Mouse (Mus musculus): ENCODE data around the gene Pald1. TPM values are rescaled to one million over a fixed set of nuclear protein-coding genes. Genes with fewer than 3 reads are reported as not detected.
A peak's percentile ranks its signal among the peaks of the same experiment; 100 is the strongest.

Gene Pald1
- total and polyA plus RNA-seq, 2 experiments from 2014 or later: 17.9 to 66.8 TPM

- Histone ChIP-seq H3K9ac (replicated peaks; ENCODE audit: low read depth, low read length) (no peak overlapping the region), H3K4me2 (ENCODE audit: low read depth, low read length) (no peak overlapping the region), H3K27me3 (ENCODE audit: control insufficient read depth, insufficient read depth, low read length) (no peaks in the 10 kb centered on the region), H3K4me3 (ENCODE audit: low read depth, low read length) (no peak overlapping the region), H3K4me1 (ENCODE audit: control insufficient read depth, insufficient read depth) (peaks cover 66% of the 10 kb centered on the region), H3K27ac (ENCODE audit: low read depth) (0 out of 2 replicates have a peak overlapping the region, but pooled peaks have one; percentile 87), H3K9me3 (replicated peaks; ENCODE audit: control insufficient read depth, low read length) (no peaks in the 10 kb centered on the region), H3K36me3 (replicated peaks; ENCODE audit: control insufficient read depth, insufficient read depth, low read length) (no peaks in the 10 kb centered on the region; the same call in 1 of the 2 replicates)
- DNase-seq (ENCODE audit: low spot score) (no peak), ATAC-seq (ENCODE audit: insufficient read depth, low read depth) (no peak)
- 66% methylated on average over 5 of the region's 5 CpGs for WGBS
- TF ChIP-seq EP300 (IDR thresholded peaks at IDR 0.05; ENCODE audit: low read depth) (no peak), CTCF (IDR thresholded peaks at IDR 0.05; ENCODE audit: low read depth) (no peak)
Measured at GRCm38 (mm10) chr10:61378698-61379097, 4.6 kb downstream of the Pald1 start.

- Histone ChIP-seq H3K9me3 (replicated peaks; ENCODE audit: control insufficient read depth, low read length) (no peaks in the 10 kb centered on the region), H3K4me3 (ENCODE audit: low read depth, low read length) (no peak overlapping the region), H3K4me2 (ENCODE audit: low read depth, low read length) (no peak overlapping the region), H3K36me3 (replicated peaks; ENCODE audit: control insufficient read depth, insufficient read depth, low read length) (no peaks in the 10 kb centered on the region; the same call in 1 of the 2 replicates), H3K27me3 (ENCODE audit: control insufficient read depth, insufficient read depth, low read length) (no peaks in the 10 kb centered on the region), H3K9ac (replicated peaks; ENCODE audit: low read depth, low read length) (no peak overlapping the region), H3K4me1 (ENCODE audit: control insufficient read depth, insufficient read depth) (peaks cover 67% of the 10 kb centered on the region), H3K27ac (ENCODE audit: low read depth) (no peak overlapping the region)
- ATAC-seq (ENCODE audit: insufficient read depth, low read depth): no peak
- TF ChIP-seq CTCF (IDR thresholded peaks at IDR 0.05; ENCODE audit: low read depth) (no peak), EP300 (IDR thresholded peaks at IDR 0.05; ENCODE audit: low read depth) (no peak)
- no peak for DNase-seq (ENCODE audit: low spot score)
- WGBS: 79% methylated on average over 5 of the region's 5 CpGs
Measured at GRCm38 (mm10) chr10:61378050-61378449, 5.3 kb downstream of the Pald1 start.

GRCm38 (mm10) chr10:61374771-61375481 is 8.4 kb downstream of the Pald1 start:
- no peaks in the 10 kb centered on the region for H3K27me3 ChIP-seq (ENCODE audit: control insufficient read depth, insufficient read depth, low read length)
- DNase-seq (ENCODE audit: low spot score) (no peak), ATAC-seq (ENCODE audit: insufficient read depth, low read depth) (no peak)
- WGBS: 60% methylated on average over 6 of the region's 6 CpGs
- peak overlapping the region; percentile 56 for H3K27ac ChIP-seq (ENCODE audit: low read depth)
- H3K4me1 ChIP-seq (ENCODE audit: control insufficient read depth, insufficient read depth): peaks cover 65% of the 10 kb centered on the region
- no peaks in the 10 kb centered on the region; the same call in 1 of the 2 replicates for H3K36me3 ChIP-seq (replicated peaks; ENCODE audit: control insufficient read depth, insufficient read depth, low read length)
- no peak overlapping the region for H3K4me2 ChIP-seq (ENCODE audit: low read depth, low read length)
- no peak overlapping the region for H3K9ac ChIP-seq (replicated peaks; ENCODE audit: low read depth, low read length)
- H3K9me3 ChIP-seq (replicated peaks; ENCODE audit: control insufficient read depth, low read length): no peaks in the 10 kb centered on the region
- TF ChIP-seq CTCF (IDR thresholded peaks at IDR 0.05; ENCODE audit: low read depth) (no peak), EP300 (IDR thresholded peaks at IDR 0.05; ENCODE audit: low read depth) (no peak)
- H3K4me3 ChIP-seq (ENCODE audit: low read depth, low read length): no peak overlapping the region

- H3K9me3 ChIP-seq (replicated peaks; ENCODE audit: control insufficient read depth, low read length): no peaks in the 10 kb centered on the region
- no peak overlapping the region for H3K4me2 ChIP-seq (ENCODE audit: low read depth, low read length)
- no peaks in the 10 kb centered on the region for H3K27me3 ChIP-seq (ENCODE audit: control insufficient read depth, insufficient read depth, low read length)
- H3K36me3 ChIP-seq (replicated peaks; ENCODE audit: control insufficient read depth, insufficient read depth, low read length): no peaks in the 10 kb centered on the region; the same call in 1 of the 2 replicates
- no peak overlapping the region for H3K4me3 ChIP-seq (ENCODE audit: low read depth, low read length)
- ATAC-seq (ENCODE audit: insufficient read depth, low read depth) (no peak), DNase-seq (ENCODE audit: low spot score) (no peak)
- 27% methylated on average over 4 of the region's 4 CpGs for WGBS
- peaks cover 64% of the 10 kb centered on the region for H3K4me1 ChIP-seq (ENCODE audit: control insufficient read depth, insufficient read depth)
- peak overlapping the region; percentile 56; the same call in 1 of the 2 replicates for H3K27ac ChIP-seq (ENCODE audit: low read depth)
- H3K9ac ChIP-seq (replicated peaks; ENCODE audit: low read depth, low read length): no peak overlapping the region
- TF ChIP-seq EP300 (IDR thresholded peaks at IDR 0.05; ENCODE audit: low read depth) (no peak), CTCF (IDR thresholded peaks at IDR 0.05; ENCODE audit: low read depth) (no peak)
Measured at GRCm38 (mm10) chr10:61374076-61374475, 9.3 kb downstream of the Pald1 start.

- WGBS: 48% methylated on average over 4 of the region's 4 CpGs
- peak overlapping the region; percentile 27 for H3K27ac ChIP-seq (ENCODE audit: low read depth)
- H3K4me3 ChIP-seq (ENCODE audit: low read depth, low read length): no peak overlapping the region
- ATAC-seq (ENCODE audit: insufficient read depth, low read depth) (no peak), DNase-seq (ENCODE audit: low spot score) (no peak)
- H3K27me3 ChIP-seq (ENCODE audit: control insufficient read depth, insufficient read depth, low read length): no peaks in the 10 kb centered on the region
- no peak for TF ChIP-seq EP300 (IDR thresholded peaks at IDR 0.05; ENCODE audit: low read depth)
- TF ChIP-seq CTCF (IDR thresholded peaks at IDR 0.05; ENCODE audit: low read depth): no peak
- H3K4me1 ChIP-seq (ENCODE audit: control insufficient read depth, insufficient read depth): peaks cover 52% of the 10 kb centered on the region
- no peak overlapping the region for H3K4me2 ChIP-seq (ENCODE audit: low read depth, low read length)
- H3K9ac ChIP-seq (replicated peaks; ENCODE audit: low read depth, low read length): no peak overlapping the region
- H3K9me3 ChIP-seq (replicated peaks; ENCODE audit: control insufficient read depth, low read length): no peaks in the 10 kb centered on the region
- H3K36me3 ChIP-seq (replicated peaks; ENCODE audit: control insufficient read depth, insufficient read depth, low read length): no peaks in the 10 kb centered on the region; the same call in 1 of the 2 replicates
Measured at GRCm38 (mm10) chr10:61372585-61372923, 10.8 kb downstream of the Pald1 start.
